Mouse (Mus musculus) embryo, embryonic 9.5 days (tissue): Measurements from ENCODE around the gene Rabggta.
A peak's percentile ranks its signal among the peaks of the same experiment; 100 is the strongest.

Experiments
- DNase-seq: peaks from one replicate; pipeline ENCODE4 v3.0.0-alpha.2; 2017; ENCODE audit errors: extremely low spot score

Rabggta gene

DNA sequence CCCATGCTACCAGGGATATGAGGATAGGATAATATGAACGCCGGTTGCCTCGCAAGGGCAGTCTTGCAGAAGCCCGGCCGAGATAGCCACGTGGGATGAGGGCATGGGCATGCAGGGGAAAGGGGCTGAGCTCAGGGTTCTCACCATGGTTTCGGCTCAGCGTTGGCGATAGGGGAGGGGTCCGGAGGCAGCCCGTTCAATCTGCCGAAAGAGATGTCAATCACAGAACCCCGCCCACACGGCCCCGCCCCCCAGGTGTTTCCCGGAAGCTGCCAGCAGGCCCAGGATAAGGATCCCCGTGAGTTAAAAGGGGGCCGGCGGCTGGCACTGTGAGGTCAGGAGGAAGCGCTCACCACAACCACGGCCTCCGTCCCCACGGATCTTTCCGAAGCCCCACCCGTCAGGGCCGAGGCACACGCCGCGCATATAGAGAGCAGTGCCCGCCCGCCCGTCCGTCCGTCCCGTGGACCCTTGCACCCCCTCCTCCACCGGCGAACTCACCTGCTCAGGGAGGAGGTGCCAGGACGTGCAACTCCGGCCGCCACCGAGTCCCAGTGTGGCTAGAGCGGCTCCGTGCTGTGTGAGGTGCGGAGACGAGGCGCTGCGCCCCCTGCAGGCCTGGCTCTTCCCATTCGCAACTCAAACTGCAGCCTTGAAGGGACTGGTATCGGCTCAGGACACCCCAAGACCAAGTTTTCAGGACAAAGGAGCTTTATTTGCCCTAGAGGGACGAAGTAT is at the start of gene Rabggta:
Rabggta (minus strand) TSS at position 564 of the 738 bp plus-strand sequence.
- peak; percentile 95 for DNase-seq

DNA sequence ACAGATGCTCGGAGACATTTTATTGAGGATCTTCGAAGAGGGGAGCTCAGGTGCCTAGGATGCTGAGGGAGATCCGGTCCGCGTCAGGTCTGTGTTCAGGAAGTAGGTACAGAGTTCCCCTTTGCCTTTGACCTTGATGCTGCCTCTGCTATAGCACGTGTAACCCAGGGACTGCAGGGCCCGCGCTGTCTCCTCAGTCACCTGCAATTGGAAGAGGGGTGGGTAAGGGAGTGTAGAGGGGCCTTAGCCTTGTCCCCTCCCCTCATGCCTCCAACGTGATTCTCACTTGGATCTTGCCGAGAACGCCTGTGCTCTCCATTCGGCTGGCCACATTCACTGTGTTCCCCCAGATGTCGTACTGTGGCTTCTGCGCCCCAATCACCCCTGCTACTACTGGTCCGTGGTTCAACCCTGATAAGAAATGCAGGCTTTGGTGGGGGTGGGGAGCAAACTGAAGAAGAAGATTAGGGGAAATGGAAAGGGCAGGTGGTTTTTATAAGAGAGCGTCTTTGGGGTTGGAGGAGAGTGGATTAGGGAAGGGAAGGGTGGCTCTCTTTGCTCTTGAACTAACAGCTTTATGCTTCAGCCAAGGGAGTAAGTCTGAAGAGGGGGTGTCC is 47.1 kb upstream of the Rabggta start:
- no peak for DNase-seq

GRCm38 (mm10) chr14:55768555-55768954 is 46.5 kb upstream of the Rabggta start:
- DNase-seq: no peak

- DNase-seq: peak; percentile 67
Observed at GRCm38 (mm10) chr14:55767519-55768414, 45.7 kb upstream of the Rabggta start.

DNA sequence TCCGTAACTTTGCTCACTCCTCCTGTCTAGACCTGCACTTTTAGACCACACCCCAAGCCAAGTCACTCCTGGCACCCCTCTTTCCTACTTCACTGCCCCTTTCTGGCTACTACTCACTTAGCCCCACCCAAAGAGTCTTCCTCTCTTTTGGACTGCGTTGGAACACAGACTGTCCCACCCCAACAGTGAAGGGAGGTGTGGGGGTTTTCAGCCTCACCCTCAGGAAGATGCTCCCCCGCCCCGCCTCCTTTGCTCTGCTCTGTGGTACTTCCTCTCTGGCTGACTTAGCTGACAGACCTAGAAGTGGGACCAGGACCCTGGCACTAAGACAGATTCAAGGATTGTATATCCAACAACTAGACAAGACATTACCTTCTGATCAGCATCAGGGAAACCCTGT is 43.6 kb upstream of the Rabggta start, which contains the start of gene Ltb4r1:
Ltb4r1 (plus strand) TSS at position 267 of the 400 bp plus-strand sequence.
- DNase-seq: no peak

- DNase-seq: no peak
Observed at GRCm38 (mm10) chr14:55763166-55763565, 41.1 kb upstream of the Rabggta start.

DNA sequence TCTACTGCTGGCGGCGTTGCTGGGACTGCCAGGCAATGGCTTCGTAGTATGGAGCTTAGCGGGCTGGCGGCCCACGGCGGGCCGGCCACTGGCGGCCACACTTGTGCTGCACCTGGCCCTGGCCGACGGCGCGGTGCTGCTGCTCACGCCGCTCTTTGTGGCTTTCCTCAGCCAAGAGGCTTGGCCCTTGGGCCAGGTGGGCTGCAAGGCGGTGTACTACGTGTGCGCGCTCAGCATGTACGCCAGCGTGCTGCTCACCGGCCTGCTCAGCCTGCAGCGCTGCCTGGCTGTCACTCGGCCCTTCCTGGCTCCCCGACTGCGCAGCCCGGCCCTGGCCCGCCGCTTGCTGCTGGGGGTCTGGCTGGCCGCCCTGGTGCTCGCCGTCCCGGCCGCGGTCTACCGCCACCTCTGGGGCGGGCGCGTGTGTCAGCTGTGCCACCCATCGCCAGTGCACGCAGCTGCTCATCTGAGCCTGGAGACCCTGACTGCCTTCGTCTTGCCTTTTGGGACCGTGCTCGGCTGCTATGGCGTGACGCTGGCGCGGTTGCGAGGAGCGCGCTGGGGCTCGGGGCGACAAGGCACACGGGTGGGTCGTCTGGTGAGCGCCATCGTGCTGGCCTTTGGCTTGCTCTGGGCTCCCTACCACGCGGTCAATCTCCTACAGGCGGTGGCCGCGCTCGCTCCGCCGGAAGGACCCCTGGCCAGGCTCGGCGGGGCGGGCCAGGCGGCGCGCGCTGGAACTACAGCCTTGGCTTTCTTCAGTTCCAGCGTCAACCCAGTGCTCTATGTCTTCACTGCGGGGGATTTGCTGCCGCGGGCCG is 40.1 kb upstream of the Rabggta start:
- peak; percentile 78 for DNase-seq

DNA sequence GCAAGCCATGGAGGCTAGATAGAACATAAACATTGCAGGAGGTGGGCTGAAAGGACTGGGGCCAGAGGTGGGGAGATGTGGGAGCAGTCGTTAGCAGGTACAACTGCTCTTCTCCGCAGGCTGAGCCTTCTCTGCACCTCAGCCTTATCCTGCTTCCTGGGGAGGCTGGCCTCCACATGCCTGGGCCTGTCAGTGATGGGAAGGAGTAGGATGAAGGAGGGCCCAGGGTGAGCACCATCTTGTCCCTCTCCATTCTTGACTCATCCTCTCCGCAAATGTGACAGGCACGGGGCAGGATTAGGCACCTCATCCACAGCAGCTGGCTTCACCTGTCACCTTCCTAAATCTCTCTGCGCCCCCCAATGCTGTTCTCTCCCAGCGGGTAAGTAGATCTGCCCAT is 39.1 kb upstream of the Rabggta start, which contains the start of gene Ltb4r2:
Ltb4r2 (plus strand) TSS at position 266 of the 400 bp plus-strand sequence.
- DNase-seq: no peak

DNA sequence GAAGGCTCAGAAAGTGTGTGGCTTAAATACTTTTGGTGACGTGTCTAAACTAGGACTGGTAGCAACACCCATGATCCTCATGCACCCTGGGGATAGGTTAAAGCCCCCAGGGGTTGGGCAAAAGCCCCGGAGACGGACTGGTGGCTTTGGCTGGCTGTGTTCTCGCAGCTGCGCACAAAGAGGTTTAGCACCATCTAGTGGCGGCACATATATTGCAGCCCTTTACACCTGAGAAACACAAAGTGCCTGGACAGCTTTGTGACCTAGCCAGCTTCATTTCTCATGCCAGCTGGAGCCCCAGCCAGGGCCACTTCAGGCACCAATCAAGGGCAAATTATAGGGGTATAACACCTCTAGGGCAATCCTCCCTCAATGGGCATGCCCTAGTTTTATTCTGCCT is 38.1 kb upstream of the Rabggta start:
- DNase-seq: peak; percentile 85

DNA sequence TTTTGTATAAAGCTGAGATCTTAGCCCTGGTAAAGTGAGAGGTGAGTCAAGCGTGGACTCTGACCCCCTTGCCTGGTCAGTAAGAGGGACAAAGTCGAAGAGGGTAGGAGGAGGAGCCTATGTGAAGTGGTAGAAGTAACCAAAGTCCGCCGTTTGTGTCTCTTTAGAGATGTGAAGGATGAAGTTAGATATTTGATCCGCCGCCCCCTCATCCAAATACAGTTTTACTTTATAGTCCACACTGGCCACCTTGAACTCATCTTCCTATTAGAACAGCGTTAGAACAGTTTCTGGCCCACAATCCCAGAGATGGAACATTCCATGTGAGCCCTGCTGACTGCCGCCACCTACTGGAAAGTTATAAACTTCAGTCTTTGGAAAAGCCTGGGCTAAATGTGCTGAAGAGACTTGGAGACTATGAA is 36.3 kb upstream of the Rabggta start, which contains the start of gene Cideb:
Cideb (minus strand) TSS at position 96 of the 422 bp plus-strand sequence.
- peak; percentile 65 for DNase-seq

GRCm38 (mm10) chr14:55757566-55757965 is 35.5 kb upstream of the Rabggta start:
- DNase-seq: no peak

GRCm38 (mm10) chr14:55747051-55747847 is 25.2 kb upstream of the Rabggta start:
- no peak for DNase-seq

- no peak for DNase-seq
Observed at GRCm38 (mm10) chr14:55745861-55746237, 23.8 kb upstream of the Rabggta start.

DNA sequence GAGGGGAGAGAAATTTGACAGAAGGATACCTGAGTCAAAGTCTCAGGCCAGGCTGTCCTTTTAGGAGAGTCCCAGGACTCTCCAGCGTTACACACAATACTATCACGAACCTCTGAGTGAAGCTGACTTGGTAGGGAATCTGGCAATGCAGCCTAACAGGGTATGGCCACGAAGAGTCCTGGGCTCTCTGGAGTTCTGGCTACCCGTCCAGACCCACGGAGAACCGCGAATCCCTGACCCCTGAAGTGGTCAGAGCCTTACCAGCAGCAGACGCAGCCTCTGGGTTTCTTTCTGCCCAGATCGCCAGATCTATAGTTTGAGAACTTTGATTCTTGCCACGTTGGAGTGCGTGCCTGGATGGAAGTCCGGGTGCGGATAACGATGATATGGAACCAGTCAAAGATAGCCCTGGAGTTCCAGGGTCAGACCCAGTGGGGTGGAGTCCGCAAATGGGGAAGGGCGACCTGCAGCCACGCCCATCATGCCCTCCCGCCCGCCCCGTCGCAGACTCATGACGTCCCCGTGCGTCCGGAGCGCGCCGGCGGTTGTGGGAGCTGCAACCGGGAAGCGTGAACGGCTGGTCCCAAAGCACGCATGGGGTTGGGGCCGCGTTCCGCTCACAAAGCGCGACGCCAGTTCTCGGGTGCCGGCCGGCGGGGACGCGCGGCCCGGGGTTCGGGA is 23.3 kb upstream of the Rabggta start, which contains the start of the genes Dhrs1 and Nop9:
Dhrs1 (minus strand) TSS at position 511 of the 681 bp plus-strand sequence.
Nop9 (plus strand) TSS at position 514 of the 681 bp plus-strand sequence.
- DNase-seq: peak; percentile 98

- DNase-seq: peak; percentile 86
Observed at GRCm38 (mm10) chr14:55743711-55744110, 21.6 kb upstream of the Rabggta start.

- no peak for DNase-seq
Observed at GRCm38 (mm10) chr14:55737086-55737687, 15.1 kb upstream of the Rabggta start.

GRCm38 (mm10) chr14:55735758-55736157 is 13.7 kb upstream of the Rabggta start:
- DNase-seq: no peak

DNA sequence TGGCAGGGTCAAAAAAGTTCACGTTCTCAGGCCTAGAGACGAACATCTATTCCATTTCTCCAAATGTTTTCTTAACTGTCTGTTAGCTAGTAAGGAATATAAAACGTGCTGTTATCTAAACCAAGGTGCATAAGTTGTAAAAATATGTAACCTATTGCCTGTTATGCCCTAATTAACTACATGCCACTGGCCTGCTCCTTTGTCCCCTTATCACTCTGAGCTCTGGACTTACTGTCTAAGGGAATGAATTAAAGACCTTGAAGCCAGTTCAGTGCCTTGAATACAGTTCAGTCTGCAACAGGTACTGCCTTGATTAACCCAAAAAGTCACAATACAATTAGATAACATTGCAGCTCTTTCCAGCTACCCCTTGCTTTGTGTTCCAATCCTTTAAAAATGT is 13.3 kb upstream of the Rabggta start:
- DNase-seq: no peak

GRCm38 (mm10) chr14:55734869-55735268 is 12.8 kb upstream of the Rabggta start:
- DNase-seq: no peak
